Mouse (Mus musculus) testis, adult 2 months (tissue): ENCODE results near the gene Teddm1b.

Experiments
- CTCF ChIP-seq: fragments of 200-500 bp; IDR thresholded peaks from 2 replicates; pipeline ENCODE4 v1.5.1; 2012; ENCODE audit warnings: low read depth, mild to moderate bottlenecking, inconsistent platforms, low read length, moderate library complexity; ENCODE audit not compliant: control insufficient read depth, insufficient read depth, insufficient replicate concordance
- POLR2A ChIP-seq: fragments of 200-500 bp; IDR thresholded peaks from 2 replicates; pipeline ENCODE4 v1.6.1; 2012; ENCODE audit warnings: low read depth, mild to moderate bottlenecking, inconsistent platforms, low read length, moderate library complexity; ENCODE audit not compliant: control insufficient read depth

DNA sequence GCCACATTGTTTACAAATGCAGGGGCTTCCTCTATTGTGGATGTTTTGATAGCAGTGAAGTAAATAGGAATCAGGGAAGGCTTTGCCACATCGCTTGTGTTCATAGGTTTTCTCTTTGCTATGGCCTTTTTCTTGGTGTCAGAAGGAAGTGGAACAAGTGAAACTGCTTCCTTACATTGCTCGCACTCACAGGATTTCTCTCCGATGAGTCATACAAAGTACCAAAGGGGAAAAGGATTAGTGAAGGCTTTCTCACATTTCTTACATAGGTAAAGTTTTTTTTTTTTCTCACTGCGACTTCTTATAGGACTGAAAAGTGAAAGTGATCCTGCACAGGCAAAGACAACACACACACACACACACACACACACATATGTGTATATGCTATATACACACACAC lies 38.1 kb upstream of the Teddm1b start:
- no peak for TF ChIP-seq CTCF
- TF ChIP-seq POLR2A: no peak
